Mouse (Mus musculus) CH12.LX (cell line): Measurements from ENCODE around the gene Vmn1r203. TPM values are rescaled to one million over a fixed set of nuclear protein-coding genes. Genes with fewer than 3 reads are reported as not detected.
"Not testable (repeated sequence)": the region's sequence is repeated elsewhere in the genome, so short reads cannot be mapped to it uniquely, and the experiment has no call there.

Experiments
- DNase-seq: peaks from one replicate; pipeline ENCODE4 v3.0.0-alpha.2; 2013; ENCODE audit errors: extremely low read depth
- H3K27ac ChIP-seq: 2 replicates; pipeline ENCODE4 v1.5.1; 2012; ENCODE audit warnings: low read depth, mild to moderate bottlenecking, control low read depth, moderate library complexity; ENCODE audit not compliant: insufficient read depth
- H3K27me3 ChIP-seq: replicated peaks from 2 replicates; pipeline ENCODE3; 2012; ENCODE audit warnings: inconsistent platforms
- H3K36me3 ChIP-seq, 2 experiments: replicated peaks in 1 of 2; 2 replicates each; pipeline versions ENCODE3 to v1.6.1; 2012; ENCODE audit warnings: inconsistent platforms in 1 of 2, low read length in 1 of 2, mild to moderate bottlenecking in 1 of 2, mixed read lengths in 1 of 2, moderate library complexity in 1 of 2; ENCODE audit not compliant: control insufficient read depth in 1 of 2, insufficient read depth in 1 of 2
- H3K4me1 ChIP-seq, 2 experiments: 2 replicates each; pipeline ENCODE4 v1.6.1; 2012; ENCODE audit warnings: inconsistent platforms in 1 of 2, moderate library complexity in 1 of 2; ENCODE audit not compliant: insufficient read depth in 2 of 2, control insufficient read depth in 1 of 2
- H3K4me2 ChIP-seq: 2 replicates; pipeline ENCODE4 v1.6.1; 2012; ENCODE audit warnings: low read depth, mild to moderate bottlenecking, control low read depth; ENCODE audit not compliant: poor library complexity, insufficient read depth, severe bottlenecking
- H3K4me3 ChIP-seq, 3 experiments: fragments of 150-350 bp in 1 of 3; sonication (generic) in 1 of 3; replicated peaks in 1 of 3; 2 replicates each; pipeline versions ENCODE3 to v1.5.1; 2011 to 2012; ENCODE audit warnings: low read depth in 2 of 3, low read length in 2 of 3, mild to moderate bottlenecking in 2 of 3, moderate library complexity in 2 of 3, control low read depth in 1 of 3, improper control_type of control experiment in 1 of 3, inconsistent platforms in 1 of 3, mixed read lengths in 1 of 3; ENCODE audit not compliant: poor library complexity in 1 of 3
- H3K79me2 ChIP-seq: replicated peaks from 2 replicates; pipeline ENCODE4 v1.6.1; 2012; ENCODE audit warnings: mild to moderate bottlenecking, moderate library complexity; ENCODE audit not compliant: control insufficient read depth, poor library complexity, insufficient read depth, severe bottlenecking; ENCODE audit errors: extremely low read depth
- H3K9ac ChIP-seq: 2 replicates; pipeline ENCODE4 v1.6.1; 2012; ENCODE audit warnings: low read depth, mild to moderate bottlenecking, control low read depth, moderate library complexity; ENCODE audit not compliant: insufficient read depth
- H3K9me3 ChIP-seq: replicated peaks from 2 replicates; pipeline ENCODE3; 2012; ENCODE audit warnings: low read length, inconsistent platforms, mixed read lengths
- dilution Hi-C: fragments of 300-500 bp; cut with MboI; formaldehyde crosslinking; loops from 2 replicates; pipeline ENCODE4 v1.14.3; 2020; ENCODE audit warnings: low sequenced_read_pairs; ENCODE audit not compliant: extremely low pct_unique_long_range_greater_than_20kb, extremely low pct_ligation_motif_present
- in situ Hi-C: fragments of 300-500 bp; cut with MboI; formaldehyde crosslinking; loops from 3 replicates; pipeline ENCODE4 v1.14.3; 2019; ENCODE audit warnings: low sequenced_read_pairs, low pct_ligation_motif_present, low pct_unique_long_range_greater_than_20kb, mixed read lengths
- polyA plus RNA-seq: library from polyadenylated mRNA; unstranded; fragments of >175 nt; gene quantifications from 2 replicates; pipeline ENCODE4 v1.2.1, GENCODE M21; 2012; ENCODE audit warnings: low read depth; ENCODE audit not compliant: insufficient read length
- total RNA-seq, 2 experiments: library from RNA; depleted of rRNA; stranded (reverse); fragments of 300-350 nt in 1 of 2; fragments of >200 nt in 1 of 2; gene quantifications; 2 replicates each; pipeline ENCODE4 v1.2.3; 2012 to 2014

Gene Vmn1r203
- total and polyA plus RNA-seq, 3 experiments, result 0.04 to 0.08 (median 0.06) TPM

- H3K4me2 ChIP-seq, H3K79me2 ChIP-seq, H3K9ac ChIP-seq, H3K9me3 ChIP-seq, H3K36me3 ChIP-seq, H3K4me3 ChIP-seq, in situ Hi-C loops, dilution Hi-C loops, H3K27ac ChIP-seq, DNase-seq, H3K27me3 ChIP-seq, H3K4me1 ChIP-seq: not testable (repeated sequence)
Observed at GRCm38 (mm10) chr13:22574911-22575310, 57.0 kb downstream of the Vmn1r203 start.

Other genes with a start within 250 kb of the Vmn1r203 start
- gene Vmn1r195, start 247.6 kb upstream of the Vmn1r203 start, total RNA-seq (2012; rRNA removed), result not detected in 2 replicates
- not detected in 2 replicates for gene Vmn1r195, start 247.6 kb upstream of the Vmn1r203 start, total RNA-seq (2014; rRNA removed)
- not detected in 2 replicates for gene Vmn1r195, start 247.6 kb upstream of the Vmn1r203 start, polyA plus RNA-seq
- gene Vmn1r196, start 228.2 kb upstream of the Vmn1r203 start, total RNA-seq (2012; rRNA removed), result not detected in 2 replicates
- gene Vmn1r196, start 228.2 kb upstream of the Vmn1r203 start, total RNA-seq (2014; rRNA removed), result not detected in 2 replicates
- not detected in 2 replicates for gene Vmn1r196, start 228.2 kb upstream of the Vmn1r203 start, polyA plus RNA-seq
- not detected in 2 replicates for gene Vmn1r197, start 193.5 kb upstream of the Vmn1r203 start, total RNA-seq (2012; rRNA removed)
- not detected in 2 replicates for gene Vmn1r197, start 193.5 kb upstream of the Vmn1r203 start, total RNA-seq (2014; rRNA removed)
- gene Vmn1r197, start 193.5 kb upstream of the Vmn1r203 start, polyA plus RNA-seq, result 0.04 TPM in 1 of 2 replicates, not detected in the other
- gene Vmn1r198, start 167.8 kb upstream of the Vmn1r203 start, total RNA-seq (2012; rRNA removed), result not detected in 2 replicates
- gene Vmn1r198, start 167.8 kb upstream of the Vmn1r203 start, total RNA-seq (2014; rRNA removed), result not detected in 2 replicates
- not detected in 2 replicates for gene Vmn1r198, start 167.8 kb upstream of the Vmn1r203 start, polyA plus RNA-seq
- gene Vmn1r199, start 138.3 kb upstream of the Vmn1r203 start, total RNA-seq (2012; rRNA removed), result not detected in 2 replicates
- not detected in 2 replicates for gene Vmn1r199, start 138.3 kb upstream of the Vmn1r203 start, total RNA-seq (2014; rRNA removed)
- not detected in 2 replicates for gene Vmn1r199, start 138.3 kb upstream of the Vmn1r203 start, polyA plus RNA-seq
- not detected in 2 replicates for gene Vmn1r200, start 127.7 kb upstream of the Vmn1r203 start, total RNA-seq (2012; rRNA removed)
- not detected in 2 replicates for gene Vmn1r200, start 127.7 kb upstream of the Vmn1r203 start, total RNA-seq (2014; rRNA removed)
- gene Vmn1r200, start 127.7 kb upstream of the Vmn1r203 start, polyA plus RNA-seq, result not detected in 2 replicates
- 0.13 TPM in 1 of 2 replicates, not detected in the other for gene Vmn1r201, start 46.2 kb upstream of the Vmn1r203 start, total RNA-seq (2012; rRNA removed)
- gene Vmn1r201, start 46.2 kb upstream of the Vmn1r203 start, total RNA-seq (2014; rRNA removed), result 0.04 TPM in 1 of 2 replicates, not detected in the other
- not detected in 2 replicates for gene Vmn1r201, start 46.2 kb upstream of the Vmn1r203 start, polyA plus RNA-seq
- gene Vmn1r202, start 12.7 kb upstream of the Vmn1r203 start, total RNA-seq (2012; rRNA removed), result not detected in 2 replicates
- not detected in 2 replicates for gene Vmn1r202, start 12.7 kb upstream of the Vmn1r203 start, total RNA-seq (2014; rRNA removed)
- gene Vmn1r202, start 12.7 kb upstream of the Vmn1r203 start, polyA plus RNA-seq, result not detected in 2 replicates
- not detected in 2 replicates for gene Vmn1r204, start 35.1 kb downstream of the Vmn1r203 start, total RNA-seq (2012; rRNA removed)
- gene Vmn1r204, start 35.1 kb downstream of the Vmn1r203 start, total RNA-seq (2014; rRNA removed), result not detected in 2 replicates
- gene Vmn1r204, start 35.1 kb downstream of the Vmn1r203 start, polyA plus RNA-seq, result not detected in 2 replicates
- gene Vmn1r205, start 74.9 kb downstream of the Vmn1r203 start, total RNA-seq (2012; rRNA removed), result not detected in 2 replicates
- gene Vmn1r205, start 74.9 kb downstream of the Vmn1r203 start, total RNA-seq (2014; rRNA removed), result not detected in 2 replicates
- gene Vmn1r205, start 74.9 kb downstream of the Vmn1r203 start, polyA plus RNA-seq, result not detected in 2 replicates
- not detected in 2 replicates for gene Vmn1r206, start 106.1 kb downstream of the Vmn1r203 start, total RNA-seq (2012; rRNA removed)
- not detected in 2 replicates for gene Vmn1r206, start 106.1 kb downstream of the Vmn1r203 start, total RNA-seq (2014; rRNA removed)
- gene Vmn1r206, start 106.1 kb downstream of the Vmn1r203 start, polyA plus RNA-seq, result not detected in 2 replicates
- not detected in 2 replicates for gene Vmn1r207-ps, start 211.5 kb downstream of the Vmn1r203 start, total RNA-seq (2012; rRNA removed)
- not detected in 2 replicates for gene Vmn1r207-ps, start 211.5 kb downstream of the Vmn1r203 start, total RNA-seq (2014; rRNA removed)
- not detected in 2 replicates for gene Vmn1r207-ps, start 211.5 kb downstream of the Vmn1r203 start, polyA plus RNA-seq